Mouse (Mus musculus) CH12.LX (cell line): ENCODE measurements around the gene Tcaf2.

Experiments
- CTCF ChIP-seq, 2 experiments: IDR thresholded peaks in 1 of 2; conservative IDR thresholded peaks in 1 of 2; 2 replicates each; pipeline ENCODE4 v1.5.1; 2011 to 2012; ENCODE audit warnings: low read depth in 2 of 2, low read length in 2 of 2, improper control_type of control experiment in 1 of 2, inconsistent platforms in 1 of 2, mild to moderate bottlenecking in 1 of 2, moderate library complexity in 1 of 2
- EP300 ChIP-seq: IDR thresholded peaks from 2 replicates; pipeline ENCODE4 v1.6.1; 2011; ENCODE audit warnings: low read length, improper control_type of control experiment
- GABPA ChIP-seq: IDR thresholded peaks from 2 replicates; pipeline ENCODE4 v1.6.1; 2012; ENCODE audit warnings: low read depth, low read length, improper control_type of control experiment, inconsistent platforms; ENCODE audit not compliant: insufficient replicate concordance
- HCFC1 ChIP-seq: IDR thresholded peaks from 2 replicates; pipeline ENCODE4 v1.6.1; 2012; ENCODE audit warnings: low read depth, mild to moderate bottlenecking, inconsistent platforms, low read length, improper control_type of control experiment
- MAFK ChIP-seq: IDR thresholded peaks from 2 replicates; pipeline ENCODE4 v1.6.1; 2011; ENCODE audit warnings: low read length, improper control_type of control experiment; ENCODE audit not compliant: insufficient replicate concordance
- MAX ChIP-seq: IDR thresholded peaks from 2 replicates; pipeline ENCODE4 v1.6.1; 2011; ENCODE audit warnings: low read length, improper control_type of control experiment
- NRF1 ChIP-seq: IDR thresholded peaks from 2 replicates; pipeline ENCODE4 v1.6.1; 2014; ENCODE audit warnings: low read depth, mild to moderate bottlenecking, inconsistent platforms, low read length, improper control_type of control experiment, moderate library complexity
- POLR2A ChIP-seq: IDR thresholded peaks from 2 replicates; pipeline ENCODE4 v1.6.1; 2011; ENCODE audit warnings: low read depth, mild to moderate bottlenecking, improper control_type of control experiment, low read length
- POLR2AphosphoS2 ChIP-seq: IDR thresholded peaks from 2 replicates; pipeline ENCODE4 v1.6.1; 2011; ENCODE audit warnings: low read depth, low read length, improper control_type of control experiment
- SIN3A ChIP-seq: IDR thresholded peaks from 2 replicates; pipeline ENCODE4 v1.6.1; 2012; ENCODE audit warnings: low read length, improper control_type of control experiment, inconsistent platforms
- ZMIZ1 ChIP-seq: IDR thresholded peaks from 2 replicates; pipeline ENCODE4 v1.6.1; 2012; ENCODE audit warnings: low read depth, mild to moderate bottlenecking, inconsistent platforms, low read length, improper control_type of control experiment
- ZNF384 ChIP-seq: IDR thresholded peaks from 2 replicates; pipeline ENCODE4 v1.6.1; 2012; ENCODE audit warnings: low read depth, low read length, improper control_type of control experiment, inconsistent platforms

DNA sequence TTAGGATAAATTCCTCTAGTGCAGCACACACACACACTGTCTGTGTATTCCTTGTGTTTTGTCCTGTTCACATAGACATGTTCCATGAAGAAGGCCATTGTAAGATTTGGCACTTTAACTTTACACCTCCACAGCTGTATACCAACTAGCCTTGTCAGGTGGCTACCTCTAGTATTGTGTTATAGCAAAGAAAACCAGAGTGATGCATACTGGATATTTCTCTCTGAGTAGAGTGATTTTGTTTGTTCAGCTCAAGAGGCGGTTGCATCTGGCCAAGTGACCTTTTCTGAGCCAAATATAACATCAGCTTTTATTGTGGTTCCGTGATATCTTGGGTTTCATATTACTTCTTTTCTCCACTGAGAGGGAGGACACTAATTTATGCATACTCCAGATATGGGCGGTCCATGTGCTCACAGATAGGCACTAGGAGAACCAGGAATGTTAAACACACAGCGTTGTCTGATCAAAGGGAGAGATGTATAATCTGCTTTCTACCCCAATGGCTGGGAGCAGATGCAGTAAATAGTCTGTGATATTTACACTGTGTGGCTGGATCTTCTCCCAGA, 34.0 kb downstream of the Tcaf2 start:
- no peak for TF ChIP-seq POLR2A
- TF ChIP-seq SIN3A: no peak
- no peak for TF ChIP-seq CTCF (conservative IDR thresholded peaks at IDR 0.05 in 1 of 2, IDR thresholded peaks at IDR 0.05 in 1 of 2; ENCODE audit: low read depth in 2 of 2, low read length in 2 of 2)
- no peak for TF ChIP-seq GABPA
- no peak for TF ChIP-seq ZMIZ1
- no peak for TF ChIP-seq NRF1
- TF ChIP-seq EP300: no peak
- TF ChIP-seq MAX: no peak
- TF ChIP-seq POLR2AphosphoS2: no peak
- TF ChIP-seq HCFC1: no peak
- TF ChIP-seq MAFK: no peak
- no peak for TF ChIP-seq ZNF384
